Mouse (Mus musculus) heart, adult 11 months (tissue): ENCODE data around the gene Slc39a10.
"Not testable (repeated sequence)": the region's sequence is repeated elsewhere in the genome, so short reads cannot be mapped to it uniquely, and the experiment has no call there.

Source experiments
- DNase-seq: peaks from one replicate; pipeline ENCODE4 v3.0.0; 2022

Slc39a10 gene

DNA sequence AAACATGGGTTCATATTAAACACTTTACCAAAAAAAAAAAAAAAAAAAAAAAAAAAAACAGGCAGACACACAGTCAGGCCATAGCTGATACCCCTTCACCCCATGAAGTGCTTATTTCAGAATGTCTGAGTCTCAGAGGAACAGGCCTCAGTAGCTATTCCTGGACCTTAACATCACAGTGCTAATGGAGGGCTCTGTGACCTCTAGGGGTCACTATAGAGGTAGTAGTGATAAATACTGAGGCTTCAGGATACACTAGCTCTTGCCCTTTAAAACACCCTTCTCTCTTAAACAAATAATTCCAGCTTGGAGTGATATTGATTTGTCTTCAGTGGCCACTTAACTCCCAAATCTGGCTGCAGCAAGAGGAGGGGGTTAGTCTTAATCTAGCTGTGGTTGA lies 123.3 kb downstream of the Slc39a10 start:
- not testable (repeated sequence) for DNase-seq

DNA sequence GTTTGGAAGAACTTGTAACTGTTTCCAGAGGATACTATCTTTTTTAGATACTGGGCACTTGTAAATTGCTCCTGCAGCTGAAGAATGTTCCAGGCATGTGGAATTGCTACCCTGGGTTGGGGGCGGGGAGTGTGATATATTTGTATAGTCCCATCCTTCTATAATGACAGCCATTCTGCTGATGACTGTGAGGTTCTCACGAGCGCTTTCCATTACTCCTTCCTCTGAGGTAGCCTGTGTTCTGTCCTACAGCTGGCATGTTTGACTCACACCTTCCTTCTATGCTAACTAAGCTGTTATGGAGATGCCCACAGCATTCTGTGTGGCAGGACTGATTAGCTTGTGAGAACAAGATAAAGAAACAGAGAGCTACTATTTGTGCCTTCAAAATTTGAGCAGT lies 128.1 kb downstream of the Slc39a10 start:
- DNase-seq = not testable (repeated sequence)
